Mouse (Mus musculus) ES-E14 (cell line): ENCODE measurements around the gene Stard3.

ENCODE experiments used
- CHD2 ChIP-seq: IDR thresholded peaks from 2 replicates; pipeline ENCODE4 v1.6.1; 2014; ENCODE audit warnings: mild to moderate bottlenecking, low read depth, low read length, inconsistent platforms
- HCFC1 ChIP-seq: IDR thresholded peaks from 2 replicates; pipeline ENCODE4 v1.6.1; 2012; ENCODE audit warnings: low read length, inconsistent platforms, borderline replicate concordance; ENCODE audit not compliant: insufficient read depth
- MAFK ChIP-seq: IDR thresholded peaks from 2 replicates; pipeline ENCODE4 v1.6.1; 2014; ENCODE audit warnings: mild to moderate bottlenecking, low read depth, low read length, inconsistent platforms; ENCODE audit not compliant: insufficient read depth
- ZC3H11A ChIP-seq: IDR thresholded peaks from 2 replicates; pipeline ENCODE4 v1.6.1; 2012; ENCODE audit warnings: low read depth, mild to moderate bottlenecking, inconsistent platforms, low read length, borderline replicate concordance

- TF ChIP-seq ZC3H11A (no peak), CHD2 (no peak), MAFK (no peak), HCFC1 (no peak)
Measured at GRCm38 (mm10) chr11:98371556-98372240, 13.5 kb downstream of the Stard3 start.
